ENCODE assay signal across 18 mouse cellular contexts in the genomic region with DNA sequence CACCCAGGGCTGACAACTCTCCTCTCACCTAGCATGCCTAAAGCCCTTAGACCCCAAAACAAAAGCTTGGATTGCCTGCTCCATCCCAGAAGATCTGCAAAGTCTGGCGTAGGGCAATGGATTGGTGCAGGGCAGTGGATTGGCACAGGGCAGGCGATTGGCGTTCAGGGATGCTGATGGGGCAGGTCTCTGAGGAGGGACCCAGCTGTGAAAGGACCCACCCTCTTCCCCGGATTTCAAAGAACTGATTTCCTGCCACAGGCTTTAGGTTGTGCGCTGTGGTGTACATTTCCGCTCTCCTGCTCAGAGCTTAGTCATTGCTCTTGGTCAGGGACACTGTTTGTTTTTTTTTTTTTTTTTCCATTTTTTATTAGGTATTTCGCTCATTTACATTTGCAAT. TPM values are rescaled to one million over a fixed set of nuclear protein-coding genes. Genes with fewer than 3 reads are reported as not detected.
DNase-seq lines count a peak whose midpoint lies in the region; ATAC-seq and TF ChIP-seq lines count a peak whose summit lies in the region.
"Had no signal": no experiment of that assay in that cellular context is flagged by ENCODE, and none has a peak within 500 bp of the region (broad histone marks: within the 10 kb centered on the region; RNA-seq: fewer than 3 reads in every experiment).

No protein-coding gene starts in this region.

- no peaks in the 10 kb centered on the region for H3K36me3 ChIP-seq in spleen, adult 2 months (ENCODE audit: control insufficient read depth, insufficient read depth, low read length)
- H3K36me3 ChIP-seq in splenic B cell, adult 2 months (ENCODE audit: control insufficient read depth, insufficient read depth, low read length, poor library complexity, severe bottlenecking): no peaks in the 10 kb centered on the region
- H3K36me3 ChIP-seq: G1E; midbrain, embryonic 10.5 days; neural tube, embryonic 15.5 days had no signal

- H3K27ac ChIP-seq in spleen, adult 2 months (ENCODE audit: insufficient read depth, low read length): peak overlapping the region; percentile 46
- H3K27ac ChIP-seq: liver, embryonic 14.5 days; midbrain, embryonic 10.5 days; neural tube, embryonic 15.5 days; stomach, postnatal 0 days had no signal

- DNase-seq in spleen, adult 2 months (ENCODE audit: low read depth in 1 of 2, low spot score in 2 of 2): peak in 1 of 2 experiments; percentile 36
- DNase-seq in spleen, postnatal 10 days (ENCODE audit: low spot score in 2 of 2): no peak
- peak; percentile 37 for DNase-seq in splenic B cell, adult 2 months (ENCODE audit: low read depth, low spot score)
- no peak for DNase-seq in kidney, adult 9 months
- DNase-seq in cerebellum, adult 9-10 months: no peak
- DNase-seq in urinary bladder, postnatal 14 days (ENCODE audit: low spot score): no peak
- DNase-seq in cerebellum, postnatal 25 days: no peak
- DNase-seq: adrenal gland, postnatal 14 days; cerebellum, postnatal 36 days; retina, postnatal 1 day had no signal

- H3K27me3 ChIP-seq in spleen, adult 2 months (ENCODE audit: control insufficient read depth, insufficient read depth, low read length): no peaks in the 10 kb centered on the region
- no peaks in the 10 kb centered on the region for H3K27me3 ChIP-seq in splenic B cell, adult 2 months (ENCODE audit: control insufficient read depth, insufficient read depth, low read length, poor library complexity, severe bottlenecking)
- H3K27me3 ChIP-seq: neural tube, embryonic 15.5 days had no signal

- WGBS in spleen, adult 2 months: 28% methylated on average over 7 of the region's 7 CpGs

- TF ChIP-seq POLR2A in spleen, adult 2 months (IDR thresholded peaks at IDR 0.05; ENCODE audit: low read depth, low read length): no peak

- no peak for TF ChIP-seq CTCF in spleen, adult 2 months (IDR thresholded peaks at IDR 0.05; ENCODE audit: extremely low read depth, insufficient read depth, insufficient read length, insufficient replicate concordance)

- peak; percentile 84 for ATAC-seq in granulocyte monocyte progenitor cell, adult 5-6 weeks (replicated peaks; ENCODE audit: poor library complexity, severe bottlenecking)
- ATAC-seq: hindbrain, embryonic 16.5 days; lung, postnatal 0 days had no signal

- H3K4me1 ChIP-seq in spleen, adult 2 months (ENCODE audit: control insufficient read depth, insufficient read depth, insufficient read length): peaks cover 20% of the 10 kb centered on the region
- H3K4me1 ChIP-seq: neural tube, embryonic 15.5 days had no signal

- no peak overlapping the region for H3K4me3 ChIP-seq in spleen, adult 2 months (ENCODE audit: extremely low read depth, insufficient read depth, insufficient read length)
- H3K4me3 ChIP-seq: midbrain, embryonic 10.5 days; neural tube, embryonic 15.5 days had no signal

RNA-seq across cellular contexts. Expression of a gene that starts 14.8 kb away (rescaled TPM):
- 17.3 and 18.0 TPM in 2 replicates for polyA plus RNA-seq in spleen, adult 2 months (2012; rRNA removed)
- 14.3 and 15.7 TPM in 2 replicates for total RNA-seq in granulocyte monocyte progenitor cell, adult 5-6 weeks (2014; fragmentation: Nextera tagmentation)
- 17.4 and 23.2 TPM in 2 replicates for total RNA-seq in granulocyte monocyte progenitor cell, adult 5-6 weeks (2017)

RNA-seq across cellular contexts. Expression of a gene that starts 42.7 kb away (rescaled TPM):
- polyA plus RNA-seq in spleen, adult 2 months (2012; rRNA removed): 0.74 and 1.4 TPM in 2 replicates
- total RNA-seq in granulocyte monocyte progenitor cell, adult 5-6 weeks (2014; fragmentation: Nextera tagmentation): 0.15 and 1.6 TPM in 2 replicates
- total RNA-seq in granulocyte monocyte progenitor cell, adult 5-6 weeks (2017): 0.21 TPM in 1 of 2 replicates, not detected in the other
